Mouse (Mus musculus): ENCODE results near the gene Cnfn. TPM values are rescaled to one million over a fixed set of nuclear protein-coding genes. Genes with fewer than 3 reads are reported as not detected.
A peak's percentile ranks its signal among the peaks of the same experiment; 100 is the strongest.

Cnfn gene
- polyA plus RNA-seq, 1 experiment from 2014 or later = 80.3 TPM

DNA sequence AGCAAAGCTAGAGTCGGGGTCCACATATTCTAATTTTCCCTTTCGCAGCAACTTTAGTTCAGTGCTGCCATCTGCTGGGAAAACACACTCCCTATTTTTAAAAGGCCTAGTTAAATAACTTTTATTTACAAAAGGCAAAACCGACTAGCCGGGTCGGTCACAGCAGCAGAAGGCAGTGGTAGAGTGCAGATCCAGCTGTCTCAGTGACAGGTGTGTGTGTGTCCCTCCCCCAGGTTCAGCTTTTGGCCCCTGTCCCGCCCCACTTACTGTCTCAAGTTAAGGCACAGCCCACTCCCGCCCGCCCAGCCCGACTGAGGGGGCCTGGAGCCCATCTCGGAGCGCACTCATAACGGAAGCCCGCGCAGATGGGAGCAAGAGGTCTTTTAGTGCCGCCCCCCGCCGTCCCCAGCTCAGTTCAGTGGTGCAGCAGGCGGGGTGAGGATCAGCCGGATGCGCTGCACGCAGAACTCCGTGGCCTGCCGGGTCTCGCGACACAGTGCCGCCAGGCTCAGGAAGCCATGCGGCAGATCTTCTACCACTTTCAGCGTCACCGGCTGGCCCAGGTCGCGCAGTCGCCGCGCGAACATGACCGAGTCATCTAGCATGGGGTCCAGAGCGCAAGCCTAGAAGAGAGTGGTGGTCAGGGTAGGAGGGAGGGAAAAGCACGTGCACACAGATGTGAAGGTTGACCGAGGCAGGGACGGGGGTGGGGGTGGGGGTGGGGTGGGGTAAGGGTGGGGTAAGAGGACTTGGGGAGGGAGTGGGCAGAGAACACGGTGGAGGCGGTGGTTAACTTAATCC lies 10.2 kb upstream of the Cnfn start:
- H3K27ac ChIP-seq (replicated peaks; ENCODE audit: low read depth, low read length) = no peak overlapping the region
- DNase-seq (ENCODE audit: low spot score) = peak; percentile 86

DNA sequence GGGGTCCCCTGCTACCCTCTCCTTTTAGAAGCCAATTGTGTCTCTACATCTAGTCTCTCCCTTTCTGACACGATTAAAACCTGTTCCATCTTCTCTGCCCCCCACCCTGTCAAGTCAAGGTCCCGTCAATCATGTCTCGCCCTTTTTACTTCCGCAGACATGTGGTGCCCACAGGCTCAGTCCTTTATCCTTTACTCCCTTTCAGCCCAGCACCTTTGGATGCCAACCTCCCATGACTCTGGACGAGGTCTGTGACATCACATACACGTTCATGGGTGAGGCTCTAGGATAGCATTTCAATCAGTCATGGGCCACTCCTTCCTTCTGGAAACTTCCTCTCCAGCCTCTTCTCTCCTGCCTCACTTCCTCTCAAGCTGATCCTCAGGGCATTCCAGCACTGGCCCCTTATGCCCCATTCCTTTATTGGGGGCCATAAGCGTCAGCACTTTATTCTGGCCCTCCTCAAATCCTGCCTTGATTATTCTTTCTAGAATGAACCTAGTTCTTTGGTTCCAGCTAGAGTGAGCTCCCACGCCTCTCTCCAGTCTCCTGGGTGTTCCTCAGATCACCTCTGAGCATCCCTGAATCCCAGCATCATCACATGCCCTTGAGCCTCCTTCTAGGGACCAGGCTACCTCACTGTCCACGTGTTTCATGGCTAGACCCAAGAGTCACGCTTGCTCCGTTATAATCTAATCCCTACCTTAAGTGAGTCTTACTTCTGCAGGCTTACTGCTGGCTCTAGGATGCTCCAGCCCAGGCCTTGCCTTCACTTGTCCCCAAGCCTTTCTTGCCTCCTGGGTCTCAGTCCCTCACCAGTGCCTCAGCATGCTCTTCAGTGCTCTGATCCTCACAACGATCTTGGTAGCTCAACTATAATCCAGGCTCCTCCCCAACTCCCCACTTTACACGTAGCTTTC lies 8.9 kb upstream of the Cnfn start:
- Histone ChIP-seq H3K4me1 (ENCODE audit: control insufficient read depth, insufficient read depth, low read length) (peaks cover 4% of the 10 kb centered on the region), H3K4me2 (ENCODE audit: low read depth, low read length) (no peak overlapping the region), H3K27me3 (replicated peaks; ENCODE audit: control insufficient read depth, insufficient read depth, low read length) (no peaks in the 10 kb centered on the region), H3K9ac (ENCODE audit: low read depth, low read length) (no peak overlapping the region), H3K27ac (replicated peaks; ENCODE audit: low read depth, low read length) (no peak overlapping the region), H3K9me3 (ENCODE audit: control insufficient read depth, low read length) (no peaks in the 10 kb centered on the region), H3K36me3 (ENCODE audit: control insufficient read depth, insufficient read depth, low read length) (peaks cover 6% of the 10 kb centered on the region), H3K4me3 (ENCODE audit: low read depth, low read length) (no peak overlapping the region)
- WGBS = 82% methylated on average over 13 of the region's 13 CpGs
- DNase-seq (ENCODE audit: low spot score) = no peak
- ATAC-seq (ENCODE audit: low read depth) = no peak

More for the DNA sequence above, 10.2 kb upstream of the Cnfn start:
- ATAC-seq (ENCODE audit: low read depth) = peak; percentile 60
- Histone ChIP-seq H3K4me2 (ENCODE audit: low read depth, low read length) (peak overlapping the region; percentile 62), H3K9me3 (ENCODE audit: control insufficient read depth, low read length) (no peaks in the 10 kb centered on the region), H3K9ac (ENCODE audit: low read depth, low read length) (peak overlapping the region; percentile 56), H3K4me1 (ENCODE audit: control insufficient read depth, insufficient read depth, low read length) (peaks cover 4% of the 10 kb centered on the region), H3K27me3 (replicated peaks; ENCODE audit: control insufficient read depth, insufficient read depth, low read length) (no peaks in the 10 kb centered on the region), H3K4me3 (ENCODE audit: low read depth, low read length) (peak overlapping the region; percentile 39), H3K36me3 (ENCODE audit: control insufficient read depth, insufficient read depth, low read length) (peaks cover 19% of the 10 kb centered on the region)
- 3% methylated on average over 40 of the region's 42 CpGs for WGBS

DNA sequence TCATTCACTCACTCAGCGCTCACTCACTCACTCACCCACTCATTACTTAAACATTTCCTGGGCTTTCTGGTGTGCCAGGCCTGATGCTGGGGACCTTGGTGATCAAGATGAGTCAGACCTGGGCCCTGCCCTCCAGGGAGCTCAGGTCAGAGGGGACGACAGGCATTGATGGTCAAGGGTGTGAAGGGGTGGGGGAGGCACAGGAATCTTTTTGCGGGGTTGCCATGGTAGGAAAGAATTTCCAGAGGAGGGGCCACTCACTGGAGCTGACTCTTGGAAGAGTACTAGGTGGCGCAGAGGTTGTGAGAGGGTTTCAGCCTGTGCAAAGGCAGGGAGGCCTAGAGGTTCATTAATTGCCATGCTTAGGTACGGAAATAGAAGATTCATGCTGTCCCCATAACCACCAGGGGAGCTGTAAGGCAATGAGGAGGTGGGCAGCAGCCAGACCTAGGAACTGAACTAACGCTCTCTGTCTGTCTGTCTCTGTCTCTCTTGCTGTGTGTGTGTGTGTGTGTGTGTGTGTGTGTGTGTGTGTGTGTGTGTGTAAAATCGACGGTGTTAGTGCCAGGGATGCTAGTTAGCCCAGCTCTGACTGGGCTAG lies 7.7 kb upstream of the Cnfn start:
- Histone ChIP-seq H3K4me1 (ENCODE audit: control insufficient read depth, insufficient read depth, low read length) (peaks cover 4% of the 10 kb centered on the region), H3K36me3 (ENCODE audit: control insufficient read depth, insufficient read depth, low read length) (no peaks in the 10 kb centered on the region; the same call in 1 of the 2 replicates), H3K9me3 (ENCODE audit: control insufficient read depth, low read length) (no peaks in the 10 kb centered on the region), H3K9ac (ENCODE audit: low read depth, low read length) (0 out of 2 replicates have a peak overlapping the region, but pooled peaks have one; percentile 31), H3K27ac (replicated peaks; ENCODE audit: low read depth, low read length) (no peak overlapping the region), H3K4me2 (ENCODE audit: low read depth, low read length) (peak overlapping the region; percentile 52), H3K4me3 (ENCODE audit: low read depth, low read length) (peak overlapping the region; percentile 32), H3K27me3 (replicated peaks; ENCODE audit: control insufficient read depth, insufficient read depth, low read length) (no peaks in the 10 kb centered on the region)
- WGBS = 36% methylated on average over 8 of the region's 8 CpGs
- ATAC-seq (ENCODE audit: low read depth) (no peak), DNase-seq (ENCODE audit: low spot score) (no peak)

DNA sequence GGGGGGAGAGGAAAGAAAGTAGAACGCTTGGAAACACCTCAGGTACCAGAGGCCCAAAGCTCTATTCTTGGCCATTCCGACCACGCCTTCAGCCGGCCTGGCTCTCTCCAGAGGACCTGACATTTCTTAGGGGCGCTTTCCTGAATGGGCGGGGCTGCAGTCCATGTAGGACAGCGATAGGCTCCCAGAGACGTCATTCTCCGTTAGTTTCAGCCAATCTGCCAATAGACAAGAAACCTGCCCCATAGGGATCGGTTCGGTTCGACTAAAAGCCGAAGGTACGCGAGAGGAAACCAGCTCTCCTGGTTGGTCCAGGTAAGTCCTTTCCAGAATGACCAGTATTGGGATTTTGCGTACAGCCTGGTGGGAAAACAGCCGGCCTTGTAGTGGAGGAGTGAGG lies 7.0 kb upstream of the Cnfn start:
- ATAC-seq (ENCODE audit: low read depth) (peak; percentile 61), DNase-seq (ENCODE audit: low spot score) (peak; percentile 77)
- no peaks in the 10 kb centered on the region for H3K36me3 ChIP-seq (ENCODE audit: control insufficient read depth, insufficient read depth, low read length)
- H3K27me3 ChIP-seq (replicated peaks; ENCODE audit: control insufficient read depth, insufficient read depth, low read length) = no peaks in the 10 kb centered on the region
- no peak overlapping the region for H3K27ac ChIP-seq (replicated peaks; ENCODE audit: low read depth, low read length)
- H3K4me1 ChIP-seq (ENCODE audit: control insufficient read depth, insufficient read depth, low read length) = peaks cover 4% of the 10 kb centered on the region
- no peaks in the 10 kb centered on the region for H3K9me3 ChIP-seq (ENCODE audit: control insufficient read depth, low read length)
- peak overlapping the region; percentile 32 for H3K4me3 ChIP-seq (ENCODE audit: low read depth, low read length)
- peak overlapping the region; percentile 52 for H3K4me2 ChIP-seq (ENCODE audit: low read depth, low read length)
- 0 out of 2 replicates have a peak overlapping the region, but pooled peaks have one; percentile 31 for H3K9ac ChIP-seq (ENCODE audit: low read depth, low read length)
- WGBS = 3% methylated on average over 17 of the region's 17 CpGs

DNA sequence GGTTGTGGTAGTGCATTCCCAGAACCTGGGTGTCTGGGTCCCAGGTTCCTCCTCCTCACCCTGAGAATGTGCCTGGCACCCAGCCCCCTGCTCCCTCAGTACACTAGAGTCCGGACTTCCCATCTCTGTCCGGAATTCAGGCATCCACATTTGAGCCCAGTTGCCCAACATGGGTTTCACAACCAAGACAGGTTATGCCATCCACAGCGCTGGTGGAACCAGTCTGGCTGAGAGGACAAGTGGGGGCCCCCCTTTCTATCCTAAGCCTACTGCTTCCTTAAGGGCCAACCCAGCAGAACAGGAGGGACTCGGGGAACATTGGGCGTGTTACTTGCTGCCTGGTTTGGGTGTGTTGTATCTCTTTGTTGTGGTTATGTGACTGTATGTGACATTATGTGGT lies 2.9 kb upstream of the Cnfn start:
- no peaks in the 10 kb centered on the region for H3K9me3 ChIP-seq (ENCODE audit: control insufficient read depth, low read length)
- H3K36me3 ChIP-seq (ENCODE audit: control insufficient read depth, insufficient read depth, low read length) = no peaks in the 10 kb centered on the region
- DNase-seq (ENCODE audit: low spot score) (peak; percentile 38), ATAC-seq (ENCODE audit: low read depth) (no peak)
- no peak overlapping the region for H3K27ac ChIP-seq (replicated peaks; ENCODE audit: low read depth, low read length)
- 84% methylated on average over 5 of the region's 5 CpGs for WGBS
- H3K4me1 ChIP-seq (ENCODE audit: control insufficient read depth, insufficient read depth, low read length) = peaks cover 4% of the 10 kb centered on the region; the same call in 1 of the 2 replicates
- no peak overlapping the region for H3K4me3 ChIP-seq (ENCODE audit: low read depth, low read length)
- no peak overlapping the region for H3K9ac ChIP-seq (ENCODE audit: low read depth, low read length)
- peaks cover 22% of the 10 kb centered on the region for H3K27me3 ChIP-seq (replicated peaks; ENCODE audit: control insufficient read depth, insufficient read depth, low read length)
- H3K4me2 ChIP-seq (ENCODE audit: low read depth, low read length) = no peak overlapping the region

DNA sequence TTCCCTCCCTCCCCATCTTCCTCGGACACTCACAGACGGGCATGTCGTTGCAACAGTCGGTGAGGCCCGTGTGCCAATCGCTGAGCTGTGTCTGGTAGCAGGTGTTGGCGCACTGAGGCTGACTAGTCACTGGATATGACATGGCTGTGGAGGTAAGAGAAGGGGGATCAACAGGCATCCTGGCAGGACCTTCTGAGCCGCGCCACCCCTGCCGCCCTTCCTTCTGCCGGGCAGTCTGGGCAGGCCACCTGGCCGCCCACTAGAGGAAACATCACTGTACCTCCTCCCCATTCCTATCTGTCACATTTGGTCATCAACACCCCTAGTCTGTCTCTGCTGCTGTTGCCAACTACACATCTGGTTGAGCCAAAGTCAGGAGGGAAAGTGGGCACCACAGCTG lies 1.2 kb downstream of the Cnfn start:
- Histone ChIP-seq H3K4me2 (ENCODE audit: low read depth, low read length) (no peak overlapping the region; the same call in 1 of the 2 replicates), H3K36me3 (ENCODE audit: control insufficient read depth, insufficient read depth, low read length) (peaks cover 11% of the 10 kb centered on the region), H3K27me3 (replicated peaks; ENCODE audit: control insufficient read depth, insufficient read depth, low read length) (peaks cover 33% of the 10 kb centered on the region), H3K9me3 (ENCODE audit: control insufficient read depth, low read length) (no peaks in the 10 kb centered on the region), H3K9ac (ENCODE audit: low read depth, low read length) (no peak overlapping the region), H3K4me1 (ENCODE audit: control insufficient read depth, insufficient read depth, low read length) (peaks cover 13% of the 10 kb centered on the region; the same call in 1 of the 2 replicates), H3K4me3 (ENCODE audit: low read depth, low read length) (no peak overlapping the region), H3K27ac (replicated peaks; ENCODE audit: low read depth, low read length) (no peak overlapping the region)
- DNase-seq (ENCODE audit: low spot score) (no peak), ATAC-seq (ENCODE audit: low read depth) (no peak)
- WGBS = 20% methylated on average over 12 of the region's 12 CpGs

DNA sequence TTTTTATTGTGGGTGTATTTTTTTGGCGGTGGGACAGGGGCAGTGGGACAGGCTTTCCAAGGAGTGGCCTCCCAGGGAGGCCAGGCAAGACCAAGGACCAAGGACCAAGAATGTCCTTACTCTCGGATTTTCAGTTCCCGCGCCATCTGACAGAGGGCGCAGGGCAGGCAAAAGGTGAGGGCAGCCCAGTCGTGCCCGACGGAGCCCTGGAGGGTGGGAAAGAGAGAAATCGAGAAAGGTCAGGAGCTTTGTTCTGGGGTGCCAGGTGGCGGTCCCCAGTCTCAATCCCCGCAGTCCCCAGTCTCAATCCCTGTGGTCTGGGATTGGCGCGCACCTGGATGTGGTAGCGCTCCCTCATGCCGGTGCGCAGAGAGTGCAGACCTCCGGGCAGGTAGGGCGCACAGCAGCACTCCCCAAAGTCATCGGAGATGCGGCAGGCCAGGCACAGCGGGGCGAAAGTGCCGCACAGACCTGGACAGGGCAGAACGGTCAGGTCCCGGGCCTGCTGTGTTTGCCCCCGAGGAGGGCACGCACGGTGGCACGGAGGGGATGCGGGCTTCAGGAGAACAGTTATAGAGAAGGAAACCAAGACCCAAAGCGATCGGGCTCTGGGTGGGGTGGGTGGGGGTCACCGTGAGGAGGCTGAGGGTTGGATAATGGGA lies 1.8 kb downstream of the Cnfn start:
- ATAC-seq (ENCODE audit: low read depth) (0 out of 2 replicates have a peak, but pooled peaks have one; percentile 23), DNase-seq (ENCODE audit: low spot score) (no peak)
- Histone ChIP-seq H3K27ac (replicated peaks; ENCODE audit: low read depth, low read length) (no peak overlapping the region), H3K36me3 (ENCODE audit: control insufficient read depth, insufficient read depth, low read length) (peaks cover 17% of the 10 kb centered on the region), H3K4me2 (ENCODE audit: low read depth, low read length) (peak overlapping the region; percentile 26), H3K9me3 (ENCODE audit: control insufficient read depth, low read length) (no peaks in the 10 kb centered on the region), H3K9ac (ENCODE audit: low read depth, low read length) (peak overlapping the region; percentile 19; the same call in 1 of the 2 replicates), H3K4me3 (ENCODE audit: low read depth, low read length) (peak overlapping the region; percentile 13; the same call in 1 of the 2 replicates), H3K27me3 (replicated peaks; ENCODE audit: control insufficient read depth, insufficient read depth, low read length) (peaks cover 33% of the 10 kb centered on the region), H3K4me1 (ENCODE audit: control insufficient read depth, insufficient read depth, low read length) (peaks cover 13% of the 10 kb centered on the region; the same call in 1 of the 2 replicates)
- WGBS = 1% methylated on average over 31 of the region's 33 CpGs
